Mouse (Mus musculus) right cerebral cortex, postnatal 25 days (tissue): ENCODE results near the gene Lypla2.

Experiments
- DNase-seq: peaks from one replicate; pipeline ENCODE4 v3.0.0; 2022

Gene Lypla2

GRCm38 (mm10) chr4:135918635-135919279 lies 53.7 kb downstream of the Lypla2 start:
- DNase-seq, result no peak
